Mouse (Mus musculus) 3T3-L1 (cell line): Measurements from ENCODE around the gene Ppp1r13l.

Source experiments
- DNase-seq: peaks from one replicate; pipeline ENCODE4 v3.0.0-alpha.2; 2015; ENCODE audit warnings: low read depth, low spot score

Gene Ppp1r13l

DNA sequence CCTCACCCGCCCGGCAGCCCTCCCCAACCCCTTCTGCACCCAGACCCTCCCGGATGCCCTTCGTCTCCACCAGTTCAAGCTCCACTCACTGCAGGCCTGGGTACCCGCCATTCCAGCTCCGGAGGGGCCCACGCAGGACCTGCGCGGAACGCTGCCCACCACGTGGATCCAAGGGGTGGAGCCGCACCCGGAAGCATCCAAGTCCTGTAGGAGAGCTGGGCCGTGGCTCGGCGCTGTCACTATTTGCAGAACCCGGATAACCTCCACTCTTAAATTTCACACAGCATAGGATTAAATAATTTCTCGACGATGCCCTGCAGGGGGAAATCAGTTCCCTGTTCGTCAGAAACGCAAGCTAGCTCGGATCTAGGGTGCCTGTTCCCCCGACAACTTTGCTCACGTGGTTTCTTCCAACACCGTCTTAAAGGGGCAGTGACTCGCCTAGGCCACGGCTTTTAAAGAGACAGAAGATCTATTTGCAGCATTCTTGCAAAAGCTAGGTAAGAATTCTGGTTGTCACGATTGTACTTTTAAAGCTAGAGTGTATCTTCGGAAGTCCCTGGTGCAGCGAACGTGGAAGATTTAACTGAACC lies at the start of gene Ppp1r13l, which contains the start of gene Cd3eap:
TSS of gene Ppp1r13l (plus strand) at position 451 of the 593 bp plus-strand sequence.
TSS of gene Cd3eap (minus strand) at position 185 of the 593 bp plus-strand sequence.
- DNase-seq = peak; percentile 84

DNA sequence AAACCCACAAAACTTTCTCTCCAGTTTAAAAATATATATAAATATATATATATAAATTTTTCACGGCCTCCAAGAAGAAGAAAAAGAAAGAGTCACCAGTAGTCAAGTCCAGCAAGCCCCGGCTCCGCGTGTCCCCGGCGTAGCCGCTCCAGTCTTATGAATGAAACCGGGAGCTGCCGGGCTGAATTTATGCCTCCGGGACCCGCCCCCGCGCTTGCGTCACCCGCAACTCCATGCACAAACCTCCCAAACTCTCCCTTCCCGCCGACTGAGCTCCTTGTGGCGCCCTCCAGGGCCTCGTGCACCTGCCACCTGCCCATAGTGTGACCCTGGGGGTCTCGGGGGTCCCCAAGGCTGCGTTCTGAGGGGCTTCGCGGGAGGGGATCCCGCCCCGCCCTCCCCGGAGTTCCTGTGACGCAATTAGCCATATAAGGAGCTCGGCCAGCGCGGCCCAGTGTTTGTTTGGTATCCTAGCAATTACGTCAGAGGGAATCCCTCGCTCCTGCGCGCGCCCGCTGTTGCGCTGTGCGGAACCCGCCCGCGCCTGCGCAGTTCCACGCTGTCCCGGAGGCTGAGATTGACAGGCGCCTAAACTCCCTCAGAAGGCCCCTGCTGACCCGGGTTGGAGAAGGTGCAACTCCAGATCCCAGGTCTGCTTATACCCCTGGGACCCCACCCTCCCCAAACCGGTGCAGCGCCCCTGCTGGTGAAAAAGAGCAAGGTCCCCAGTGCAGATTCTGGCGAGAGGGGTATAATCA lies 49.5 kb upstream of the Ppp1r13l start, which contains the start of gene Fosb:
TSS of gene Fosb (minus strand) at position 168 of the 758 bp plus-strand sequence.
- DNase-seq = peak; percentile 90

DNA sequence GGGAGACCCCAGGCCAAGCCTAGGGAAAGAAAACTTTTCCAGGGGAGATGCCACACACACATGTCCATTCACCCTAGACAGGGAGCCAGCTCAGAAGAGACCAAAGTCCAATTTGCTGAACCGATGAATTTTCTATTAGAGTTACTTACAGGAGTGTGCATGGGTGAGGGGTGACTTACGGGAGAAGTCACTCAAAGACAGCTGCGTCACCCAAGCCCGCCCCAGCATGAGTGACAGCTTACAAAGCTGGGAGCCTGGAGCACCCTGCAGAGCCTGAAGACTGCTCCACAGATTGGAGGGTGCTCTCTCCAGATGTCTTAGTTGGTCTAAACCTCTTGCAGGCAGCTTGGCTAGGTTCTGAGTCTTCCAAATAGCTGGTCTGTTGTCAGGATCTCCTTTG lies 47.6 kb upstream of the Ppp1r13l start:
- no peak for DNase-seq

DNA sequence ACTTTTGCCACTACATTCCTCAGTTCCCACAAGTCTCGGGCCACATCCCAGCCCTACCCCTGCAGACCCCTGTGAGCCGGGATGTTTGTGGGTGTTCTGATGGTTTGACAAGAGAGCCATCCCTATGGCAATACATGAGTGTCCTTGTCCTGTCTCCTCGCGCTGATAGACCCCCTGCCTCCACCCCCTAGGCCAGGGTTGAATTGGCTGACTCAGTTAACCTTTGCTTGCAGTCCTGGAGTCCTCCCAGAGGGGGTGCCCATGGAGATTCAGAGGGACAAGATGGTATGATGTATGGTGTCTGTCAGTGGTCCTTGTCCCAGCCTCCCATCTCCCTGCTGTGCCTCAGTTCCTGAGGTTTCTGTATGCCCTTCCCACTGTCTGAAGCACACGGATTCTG lies 45.5 kb upstream of the Ppp1r13l start:
- DNase-seq = no peak

DNA sequence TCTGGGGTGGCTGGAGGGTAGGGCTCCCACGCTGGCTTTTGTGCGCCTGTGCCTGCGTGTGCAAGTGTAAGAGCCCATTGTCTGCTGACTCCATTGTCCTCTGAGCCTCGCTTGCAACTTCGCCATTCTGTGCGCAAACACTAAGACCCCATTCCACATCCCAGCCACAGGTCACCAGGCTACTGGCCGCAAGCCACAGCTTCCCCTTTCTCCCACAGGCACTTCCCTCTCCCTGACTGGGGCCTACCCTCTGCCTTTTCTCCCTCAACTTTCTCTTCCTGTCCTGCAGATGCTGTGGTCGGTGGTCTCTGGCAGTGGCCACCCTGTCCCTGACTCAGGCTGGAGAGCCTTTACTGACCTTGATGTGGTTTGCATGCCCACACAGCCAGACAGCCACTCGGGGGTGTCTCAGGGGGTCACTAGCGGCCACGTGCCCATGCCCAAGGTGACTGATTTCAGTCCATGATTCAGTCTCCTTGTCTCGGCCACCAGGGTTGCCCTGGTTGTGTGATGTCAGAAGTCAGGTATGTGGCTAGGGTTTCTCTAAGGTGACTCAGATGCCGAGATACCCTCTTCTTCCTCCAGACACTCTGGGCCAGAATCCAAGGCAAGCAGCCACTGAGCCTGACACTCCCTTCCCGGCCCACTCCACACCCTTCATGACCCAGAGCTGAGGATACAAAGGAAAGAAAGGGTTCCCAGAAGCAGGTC lies 42.9 kb upstream of the Ppp1r13l start:
- peak; percentile 81 for DNase-seq

DNA sequence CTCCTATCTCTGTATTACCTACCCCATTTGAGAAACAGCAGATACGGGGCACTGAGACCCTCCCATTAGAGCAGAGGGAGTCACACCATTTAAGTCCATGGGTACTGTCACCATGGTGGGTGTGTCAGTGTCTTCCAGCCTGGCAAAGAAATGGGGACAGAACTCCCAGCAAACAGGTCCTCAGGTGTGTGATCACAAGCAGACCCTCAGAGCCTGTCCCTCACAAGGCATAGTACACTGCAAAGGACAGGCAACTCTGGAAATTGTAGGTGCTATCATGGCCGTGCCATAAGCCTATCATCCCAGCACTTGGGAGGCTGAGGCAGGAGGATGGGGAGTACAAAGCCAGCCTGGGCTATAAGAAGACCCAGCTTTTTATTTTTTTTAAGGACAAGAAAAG lies 41.3 kb upstream of the Ppp1r13l start:
- DNase-seq = no peak

DNA sequence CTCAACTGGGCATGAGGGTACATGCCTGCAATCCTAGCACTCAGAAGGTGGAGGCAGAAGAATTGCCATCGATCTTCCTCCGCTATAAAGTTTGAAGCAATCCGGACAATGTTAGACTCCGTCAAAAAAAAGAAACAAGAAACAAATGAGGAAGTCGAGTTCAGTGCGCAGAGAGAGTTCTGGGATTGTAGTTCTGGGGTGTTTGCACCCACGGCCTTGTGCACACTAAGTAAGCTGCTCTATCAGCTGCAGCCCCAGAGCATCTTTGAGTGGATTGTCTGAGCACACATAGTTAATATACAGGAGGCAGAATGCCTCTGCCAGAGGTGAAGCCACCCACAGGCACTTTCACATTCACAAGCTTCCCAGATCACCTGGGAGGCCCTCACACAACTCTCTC lies 40.9 kb upstream of the Ppp1r13l start:
- DNase-seq = no peak

DNA sequence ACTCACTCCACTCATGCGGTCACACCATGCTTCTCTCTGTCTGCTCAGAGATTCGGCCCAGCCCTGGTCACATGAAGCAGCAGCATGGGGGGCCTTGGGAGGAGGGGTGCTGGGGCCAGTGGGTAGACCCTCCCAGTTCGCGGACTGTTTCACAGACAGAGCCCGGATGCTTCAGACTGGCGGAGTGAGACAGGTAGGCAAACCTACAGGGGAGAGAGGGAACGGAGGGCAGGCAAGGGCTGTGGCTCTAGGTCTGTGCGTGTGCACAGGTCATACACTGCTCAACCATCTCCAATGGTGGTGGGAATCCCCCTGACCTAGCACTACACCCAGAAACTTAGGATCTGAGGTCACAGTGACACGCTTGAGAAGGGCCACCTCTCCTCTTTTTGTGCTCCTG lies 40.1 kb upstream of the Ppp1r13l start:
- DNase-seq = no peak

DNA sequence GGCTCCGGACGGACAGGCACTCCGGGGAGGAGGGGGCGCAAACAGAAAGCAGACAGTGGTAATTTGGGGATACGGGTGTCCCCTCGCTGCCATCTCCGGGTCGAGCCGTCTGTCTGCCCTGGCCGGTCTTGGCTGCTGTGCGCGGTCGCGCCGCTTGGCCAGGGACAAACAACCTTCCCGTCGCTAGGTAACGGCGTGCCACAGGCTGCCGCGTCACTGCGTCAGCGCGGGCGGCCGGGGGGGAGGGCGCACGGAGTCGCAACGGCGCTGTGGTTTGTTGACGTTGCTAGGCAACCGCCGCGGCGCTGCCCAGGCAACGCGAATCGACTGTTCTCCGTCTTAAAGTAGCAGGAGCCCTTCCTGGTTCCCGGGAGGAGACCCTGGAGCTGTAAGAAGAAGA lies 39.6 kb upstream of the Ppp1r13l start:
- peak; percentile 89 for DNase-seq

DNA sequence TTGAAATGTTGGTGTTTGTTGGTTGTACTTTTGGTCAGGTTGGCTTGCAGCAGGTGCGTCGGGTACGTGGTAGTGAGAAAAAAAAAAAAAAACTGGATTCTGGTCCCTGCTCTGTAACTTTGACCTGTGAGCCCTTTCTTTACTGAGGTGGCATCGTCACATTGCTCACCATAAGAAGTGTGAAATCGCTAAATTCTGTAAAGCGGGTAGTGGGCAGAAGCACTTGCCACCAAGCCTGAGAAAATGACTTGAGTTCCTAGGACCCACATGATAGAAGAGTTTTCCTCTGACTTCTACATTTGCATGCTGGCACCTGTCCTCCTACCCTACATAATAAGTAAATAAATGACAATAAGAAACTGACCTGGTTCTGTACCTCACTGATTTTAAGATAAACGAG lies 38.9 kb upstream of the Ppp1r13l start:
- no peak for DNase-seq

DNA sequence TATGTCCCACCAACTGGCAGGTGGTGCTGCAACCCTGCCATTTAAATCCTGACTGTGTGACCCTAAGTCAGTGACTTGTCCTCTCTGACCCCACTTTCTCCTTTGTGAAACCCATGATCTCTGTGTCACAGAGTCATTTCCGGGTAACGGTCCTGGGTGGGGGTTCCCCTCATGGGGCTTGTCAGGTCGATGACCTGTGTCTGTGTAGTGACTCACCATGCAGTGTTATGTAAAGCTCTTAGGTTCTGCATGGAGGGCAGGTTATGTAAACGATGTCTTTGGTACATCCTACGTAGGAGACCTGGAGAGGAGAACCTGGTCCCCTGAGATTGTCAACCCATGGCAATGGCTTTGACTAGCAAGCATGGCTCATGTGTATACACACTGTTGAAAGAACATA lies 38.1 kb upstream of the Ppp1r13l start:
- no peak for DNase-seq

DNA sequence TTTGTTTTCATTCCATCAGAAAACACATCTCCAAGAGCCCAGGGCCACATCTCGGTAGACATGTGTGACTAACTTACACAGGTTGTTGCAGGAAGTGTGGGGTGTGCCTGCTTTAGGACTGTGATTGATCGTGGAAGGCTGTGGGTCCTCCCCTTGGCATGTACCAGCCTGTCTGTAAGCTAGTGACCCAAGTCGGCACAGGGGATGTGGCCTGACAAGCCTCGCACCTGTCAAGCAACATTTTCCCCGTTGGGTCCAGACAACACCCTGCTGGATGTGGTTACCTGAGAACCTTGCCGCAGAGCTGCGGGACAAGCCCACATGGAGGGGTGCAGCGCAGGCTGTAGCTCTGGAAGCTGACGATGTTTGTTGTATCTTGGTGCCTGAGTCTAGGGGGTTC lies 37.1 kb upstream of the Ppp1r13l start:
- DNase-seq = no peak

DNA sequence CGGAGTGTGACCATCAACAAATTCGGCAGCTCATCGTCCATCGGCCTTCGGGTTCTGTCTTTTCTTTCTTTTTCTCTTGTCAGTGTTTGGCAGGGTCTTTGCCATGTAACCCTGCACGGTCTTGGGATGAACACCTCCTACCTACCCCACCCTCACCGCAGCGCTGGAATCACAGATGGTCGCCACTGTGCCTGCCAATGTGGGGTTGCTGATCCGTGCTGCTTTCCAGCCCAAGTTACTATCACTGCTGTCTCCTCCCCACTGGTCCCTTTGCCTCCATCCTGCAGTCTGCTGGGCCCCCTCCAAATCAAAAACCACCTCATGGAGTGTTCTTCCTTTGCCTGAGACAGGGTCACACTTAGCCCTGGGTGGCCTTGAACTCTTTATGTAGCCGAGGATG lies 35.3 kb upstream of the Ppp1r13l start:
- no peak for DNase-seq

DNA sequence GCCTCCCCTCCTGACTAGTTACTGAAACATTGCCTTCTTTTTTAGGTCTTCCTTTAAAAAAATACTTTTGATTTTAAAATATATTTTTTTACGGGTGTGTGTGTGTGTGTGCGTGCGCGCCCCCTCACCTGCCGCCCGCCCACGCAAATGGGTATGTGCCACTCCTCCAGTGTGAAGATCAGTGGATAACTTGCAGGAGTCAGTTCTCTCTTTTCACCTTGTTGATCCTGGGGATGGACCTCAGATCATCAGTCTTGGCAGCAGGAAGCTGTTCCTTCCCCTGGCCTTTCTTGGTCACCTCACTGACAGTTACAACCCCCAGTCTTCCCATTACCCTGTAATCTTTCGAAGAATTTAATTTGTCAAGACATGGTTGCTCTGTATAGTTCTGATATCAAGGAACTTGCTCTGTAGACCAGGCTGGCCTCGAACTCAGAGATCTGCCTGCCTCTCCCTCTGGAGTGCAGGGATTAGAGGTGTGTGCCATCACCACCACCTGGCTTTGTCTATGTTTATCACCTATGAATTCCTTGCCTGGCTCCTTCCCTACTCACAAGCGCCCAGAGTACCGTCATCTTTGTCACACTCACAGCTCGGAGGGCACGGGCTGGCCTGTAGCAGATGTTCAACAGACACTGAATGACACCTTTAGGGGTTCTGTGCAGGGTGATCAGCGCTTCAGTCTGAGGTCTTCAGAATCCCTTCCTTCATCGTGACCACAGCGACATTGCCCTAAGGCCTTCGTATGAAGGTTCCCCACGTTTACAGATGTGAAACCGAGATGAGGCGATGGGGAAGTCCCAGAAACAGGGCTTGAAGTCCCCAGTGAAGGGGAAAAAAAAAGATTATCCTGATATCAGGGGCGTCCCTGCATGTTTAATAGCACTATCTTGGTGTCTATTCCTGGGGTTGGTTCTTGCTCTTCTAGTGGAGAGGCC lies 34.0 kb upstream of the Ppp1r13l start:
- DNase-seq = no peak

DNA sequence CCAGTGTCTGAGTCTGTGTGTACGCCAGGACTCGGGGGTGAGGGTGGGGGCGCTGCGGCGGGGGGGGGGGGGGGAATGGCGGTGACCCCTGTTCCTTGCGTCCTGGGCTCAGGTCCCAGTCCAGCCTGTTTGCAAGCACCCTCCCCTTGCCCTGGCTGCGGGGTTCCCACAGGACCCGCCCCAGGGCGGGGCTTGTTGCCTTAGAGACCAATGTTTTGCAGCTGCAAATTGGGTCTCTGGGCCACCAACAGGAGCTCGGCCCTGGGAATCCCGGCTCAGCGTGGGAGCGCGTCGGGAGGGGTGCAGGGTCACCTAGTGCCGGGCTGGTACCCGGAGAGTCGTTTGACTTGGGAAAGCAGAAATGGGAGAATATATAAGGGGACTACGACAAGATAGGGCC lies 33.2 kb upstream of the Ppp1r13l start:
- DNase-seq = peak; percentile 60

DNA sequence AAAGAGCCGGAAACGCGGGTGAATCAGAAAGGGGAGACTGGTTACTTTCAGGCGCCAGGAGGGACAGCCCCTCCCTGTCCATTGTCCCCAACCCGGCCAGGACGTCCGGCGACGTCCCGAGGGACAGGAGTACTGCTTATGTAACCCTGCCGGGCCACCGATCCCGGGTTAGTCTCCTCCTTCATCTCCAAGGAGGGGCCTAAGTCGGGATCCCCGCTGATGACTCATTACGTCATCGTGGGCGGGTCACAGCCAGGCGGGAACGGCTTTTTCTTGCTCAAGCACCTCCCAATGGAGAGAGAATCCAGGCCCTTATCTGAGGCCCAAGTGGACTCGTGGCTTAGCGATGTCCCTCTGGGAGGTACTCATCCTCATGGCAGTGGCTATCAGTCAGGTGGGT lies 32.4 kb upstream of the Ppp1r13l start:
- peak; percentile 88 for DNase-seq

DNA sequence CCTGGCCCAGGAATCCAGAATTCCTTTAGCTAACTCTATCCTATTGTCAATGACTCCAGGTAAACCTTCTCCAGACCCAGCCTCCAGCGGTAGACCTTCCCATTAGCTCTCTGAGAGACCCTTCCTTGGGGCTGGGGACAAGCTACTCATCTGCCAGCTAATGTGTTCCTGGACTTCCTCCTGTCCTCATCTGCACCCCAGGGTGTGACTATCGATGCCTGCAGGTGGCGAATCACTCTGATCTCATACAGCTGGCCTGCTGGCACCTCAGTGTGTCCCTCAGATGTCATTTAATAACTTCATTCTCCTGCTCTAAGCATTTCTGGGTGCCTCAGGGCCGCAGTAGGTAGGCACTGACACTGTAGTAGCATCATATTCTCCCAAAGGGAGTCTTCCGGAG lies 31.8 kb upstream of the Ppp1r13l start:
- no peak for DNase-seq

DNA sequence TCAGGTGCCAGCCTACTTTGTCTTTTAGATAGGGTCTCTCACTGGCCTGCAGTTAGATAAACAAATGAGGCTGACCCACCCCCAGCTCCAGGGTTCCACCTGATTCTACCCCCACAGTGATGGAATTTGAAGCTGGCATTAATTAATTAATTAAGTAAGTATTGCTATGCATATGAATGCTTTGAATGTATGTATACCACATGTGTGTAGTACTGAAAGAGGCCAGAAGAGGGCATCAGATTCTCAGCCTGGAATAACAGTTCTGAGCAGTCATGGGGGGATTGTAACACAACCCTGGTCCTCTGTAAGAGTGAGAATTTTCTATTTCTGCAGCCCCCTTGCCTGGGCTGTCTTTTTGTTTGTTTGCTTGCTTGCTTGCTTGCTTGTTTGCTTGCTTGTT lies 31.1 kb upstream of the Ppp1r13l start:
- DNase-seq = no peak

DNA sequence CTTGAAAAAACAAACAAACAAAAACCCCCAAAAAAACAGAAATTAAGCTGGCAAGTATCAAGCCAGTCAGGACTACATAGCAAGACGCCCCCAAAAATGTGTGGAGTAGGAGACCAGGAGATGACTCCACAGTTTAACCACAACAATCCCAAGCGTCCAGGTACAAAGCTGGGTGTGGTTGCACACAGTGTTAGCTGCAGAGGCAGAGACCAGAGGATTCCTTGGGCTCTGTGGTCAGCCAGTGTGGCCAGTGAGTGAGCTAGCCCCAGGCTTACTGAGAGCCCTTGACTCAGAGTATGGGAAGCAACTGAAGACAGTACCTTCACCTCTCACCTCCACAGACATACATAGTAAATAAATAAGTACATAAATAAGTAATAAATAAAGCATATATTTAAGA lies 27.6 kb upstream of the Ppp1r13l start:
- DNase-seq = peak; percentile 72

DNA sequence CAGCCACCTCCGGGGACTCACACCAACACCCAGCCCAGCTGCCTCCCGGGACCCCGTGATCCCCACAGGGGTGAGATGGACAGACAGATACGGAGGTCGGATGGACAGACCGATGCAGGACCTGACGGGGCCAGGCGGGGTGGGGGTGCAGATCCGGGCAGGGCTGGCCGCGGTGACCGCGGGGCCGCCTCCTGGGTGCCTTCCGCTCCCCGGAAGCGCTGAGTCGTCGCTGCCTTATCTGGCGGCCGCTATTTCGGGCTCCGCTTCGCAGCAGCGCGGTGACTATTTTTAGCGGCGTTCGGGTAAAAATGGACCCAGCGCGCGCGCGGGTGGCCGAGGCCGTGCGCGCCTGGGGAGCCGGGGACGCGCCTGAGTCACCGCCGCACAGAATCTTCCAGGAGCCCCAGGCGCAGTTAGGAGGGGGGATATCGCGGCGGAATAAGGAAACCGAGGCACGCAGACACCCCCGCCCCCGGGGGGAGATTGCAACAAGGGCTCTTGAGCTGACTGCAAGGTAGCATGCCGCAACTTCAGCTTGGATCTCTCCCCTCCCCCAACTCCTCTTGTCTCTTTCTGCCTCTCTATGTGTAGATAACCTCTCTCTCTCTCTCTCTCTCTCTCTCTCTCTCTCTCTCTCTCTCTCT lies 26.7 kb upstream of the Ppp1r13l start:
- DNase-seq = peak; percentile 67

DNA sequence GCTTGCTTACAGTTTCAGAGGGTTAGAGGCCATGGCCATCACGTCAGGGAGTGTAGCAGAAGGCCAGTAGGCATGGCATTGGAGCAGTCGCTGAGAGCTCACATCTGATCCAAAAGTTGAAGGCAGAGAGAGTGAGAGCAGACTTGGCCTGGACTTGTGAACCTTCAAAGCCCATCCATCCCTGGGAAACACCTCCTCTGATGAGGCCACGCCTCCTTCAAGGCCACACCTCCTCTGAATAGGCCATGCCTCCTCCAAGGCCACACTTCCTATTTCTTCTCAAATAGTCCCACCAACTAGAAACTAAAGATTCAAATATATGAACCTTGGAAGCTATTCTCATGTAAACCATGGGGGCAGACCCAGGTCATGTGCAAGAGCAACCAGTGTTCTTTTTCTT lies 24.0 kb upstream of the Ppp1r13l start:
- peak; percentile 54 for DNase-seq
